Comparison of ENCODE assay signal across 9 mouse cellular contexts in the genomic region with DNA sequence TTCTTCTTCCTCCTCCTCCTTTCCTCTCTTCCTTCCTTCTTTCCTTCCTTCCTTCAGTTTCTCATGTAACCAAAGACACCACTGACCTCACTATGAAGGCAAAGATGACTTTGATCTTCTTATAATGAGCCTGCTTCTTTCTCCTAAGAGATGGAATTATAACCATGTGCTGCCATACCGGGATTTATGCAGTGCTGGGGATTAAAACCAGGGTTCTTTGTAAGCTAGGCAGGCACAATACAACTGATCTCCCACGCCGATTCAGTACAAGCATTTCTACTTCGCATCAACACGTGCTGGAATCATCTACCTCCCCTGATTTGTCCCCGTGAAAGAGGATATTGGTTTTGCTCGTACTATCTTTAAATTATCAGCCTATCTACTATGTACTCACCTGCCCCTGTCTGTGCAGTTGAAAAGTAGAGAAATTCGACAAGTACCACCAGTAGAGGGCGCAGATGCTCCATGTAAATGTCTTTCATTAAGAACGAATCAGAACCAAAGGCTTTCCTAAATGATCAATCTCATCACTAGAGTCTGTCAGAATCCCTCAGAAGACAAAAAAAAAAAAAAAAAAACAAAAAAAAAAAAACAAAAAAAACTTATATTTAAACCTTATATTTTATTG.
DNase-seq lines count a peak whose midpoint lies in the region; ATAC-seq and TF ChIP-seq lines count a peak whose summit lies in the region.
"Had no signal": no experiment of that assay in that cellular context is flagged by ENCODE, and none has a peak within 500 bp of the region (broad histone marks: within the 10 kb centered on the region; RNA-seq: fewer than 3 reads in every experiment).

No protein-coding gene starts in this region.

- no peaks in the 10 kb centered on the region for H3K27me3 ChIP-seq in kidney, embryonic 14.5 days (ENCODE audit: control insufficient read depth, insufficient read depth, low read length)
- H3K27me3 ChIP-seq in limb, embryonic 13.5 days = peaks cover 20% of the 10 kb centered on the region; the same call in 1 of the 2 replicates
- no peaks in the 10 kb centered on the region for H3K27me3 ChIP-seq in neural tube, embryonic 12.5 days (replicated peaks)

- H3K9ac ChIP-seq in ES-E14 (ENCODE audit: insufficient read depth, low read depth, low read length, poor library complexity, severe bottlenecking) = no peak overlapping the region
- no peak overlapping the region for H3K9ac ChIP-seq in kidney, embryonic 14.5 days (ENCODE audit: low read depth, low read length)
- no peak overlapping the region for H3K9ac ChIP-seq in limb, embryonic 13.5 days
- H3K9ac ChIP-seq in neural tube, embryonic 12.5 days = no peak overlapping the region

- H3K4me2 ChIP-seq in kidney, embryonic 14.5 days (replicated peaks; ENCODE audit: low read depth, low read length) = no peak overlapping the region
- no peak overlapping the region for H3K4me2 ChIP-seq in limb, embryonic 13.5 days (replicated peaks)
- no peak overlapping the region for H3K4me2 ChIP-seq in neural tube, embryonic 12.5 days (replicated peaks)

- peak; percentile 89; the same call in 1 of the 2 replicates for ATAC-seq in frontal cortex, adult (ENCODE audit: low TSS enrichment)
- 0 out of 2 replicates have a peak, but pooled peaks have one; percentile 35 for ATAC-seq in kidney, embryonic 14.5 days (ENCODE audit: low FRiP score, low TSS enrichment)
- ATAC-seq in limb, embryonic 13.5 days (ENCODE audit: low FRiP score, low read depth) = peak; percentile 28; the same call in 1 of the 2 replicates
- peak; percentile 34; the same call in 1 of the 2 replicates for ATAC-seq in neural tube, embryonic 12.5 days (ENCODE audit: low FRiP score, low read depth)

- H3K9me3 ChIP-seq in ES-E14 (ENCODE audit: control insufficient read depth, insufficient read depth, low read depth, low read length) = no peaks in the 10 kb centered on the region
- no peaks in the 10 kb centered on the region for H3K9me3 ChIP-seq in kidney, embryonic 14.5 days (ENCODE audit: control insufficient read depth, low read length)
- H3K9me3 ChIP-seq in limb, embryonic 13.5 days = no peaks in the 10 kb centered on the region
- H3K9me3 ChIP-seq in neural tube, embryonic 12.5 days = no peaks in the 10 kb centered on the region

- WGBS in kidney, embryonic 14.5 days = 18% methylated on average over 10 of the region's 10 CpGs
- 14% methylated on average over 10 of the region's 10 CpGs for WGBS in limb, embryonic 13.5 days
- 22% methylated on average over 10 of the region's 10 CpGs for WGBS in neural tube, embryonic 12.5 days

- peak; percentile 10 for DNase-seq in 3134 (ENCODE audit: extremely low read depth, insufficient read length, low spot score)
- DNase-seq in ES-E14 (ENCODE audit: low read depth, low spot score) = peak; percentile 59
- DNase-seq in cerebellum, adult 18-20 months = peak; percentile 53 to 71
- peak; percentile 58 for DNase-seq in thymus, postnatal 25 days

- H3K4me1 ChIP-seq in ES-E14 (ENCODE audit: control insufficient read depth in 2 of 2, insufficient read depth in 2 of 2, low read length in 2 of 2, poor library complexity in 1 of 2) = no peaks in the 10 kb centered on the region
- no peaks in the 10 kb centered on the region for H3K4me1 ChIP-seq in kidney, embryonic 14.5 days (ENCODE audit: control insufficient read depth, insufficient read depth, low read length)
- H3K4me1 ChIP-seq in limb, embryonic 13.5 days = no peaks in the 10 kb centered on the region
- no peaks in the 10 kb centered on the region for H3K4me1 ChIP-seq in neural tube, embryonic 12.5 days

- H3K27ac ChIP-seq in ES-E14 (ENCODE audit: insufficient read depth, low read depth, low read length, poor library complexity, severe bottlenecking) = no peak overlapping the region
- no peak overlapping the region for H3K27ac ChIP-seq in kidney, embryonic 14.5 days (ENCODE audit: low read depth, low read length)
- no peak overlapping the region for H3K27ac ChIP-seq in limb, embryonic 13.5 days
- no peak overlapping the region for H3K27ac ChIP-seq in neural tube, embryonic 12.5 days

- no peak overlapping the region for H3K4me3 ChIP-seq in ES-E14 (ENCODE audit: insufficient read depth in 1 of 2, low read depth in 1 of 2, low read length in 2 of 2, poor library complexity in 1 of 2, severe bottlenecking in 1 of 2)
- no peak overlapping the region for H3K4me3 ChIP-seq in kidney, embryonic 14.5 days (ENCODE audit: low read length)
- H3K4me3 ChIP-seq in limb, embryonic 13.5 days = no peak overlapping the region
- no peak overlapping the region for H3K4me3 ChIP-seq in neural tube, embryonic 12.5 days
- H3K4me3 ChIP-seq: erythroblast, embryonic 14.5 days had no signal

- no peaks in the 10 kb centered on the region for H3K36me3 ChIP-seq in ES-E14 (ENCODE audit: control insufficient read depth, insufficient read depth, low read length, poor library complexity, severe bottlenecking)
- H3K36me3 ChIP-seq in kidney, embryonic 14.5 days (ENCODE audit: control insufficient read depth, insufficient read depth, low read length) = no peaks in the 10 kb centered on the region
- no peaks in the 10 kb centered on the region for H3K36me3 ChIP-seq in limb, embryonic 13.5 days
- no peaks in the 10 kb centered on the region for H3K36me3 ChIP-seq in neural tube, embryonic 12.5 days

- in situ Hi-C loops in ES-E14 (cut with MboI; ENCODE audit: low sequenced_read_pairs in 2 of 2, unreplicated experiment in 2 of 2) = loop anchor here in 1 of 2 experiments (10.0 kb wide), 1 partner anchor 1341 kb away; no protein-coding TSS in a partner anchor

TF ChIP-seq in ES-E14, 5 proteins besides CTCF, POLR2A, EP300 and RAD21:
- TF ChIP-seq MAFK (IDR thresholded peaks at IDR 0.05; ENCODE audit: insufficient read depth, low read depth, low read length) = no peak
- 0 out of 2 replicates have a peak, but pooled peaks have one; percentile 40 for TF ChIP-seq ZC3H11A (IDR thresholded peaks at IDR 0.05; ENCODE audit: borderline replicate concordance, low read depth, low read length)
- TF ChIP-seq ZNF384 (IDR thresholded peaks at IDR 0.05; ENCODE audit: low read depth, low read length) = peak; percentile 42; the same call in 1 of the 2 replicates
- no peak for TF ChIP-seq HCFC1 (IDR thresholded peaks at IDR 0.05; ENCODE audit: borderline replicate concordance, insufficient read depth, low read length)
- TF ChIP-seq CHD2 (IDR thresholded peaks at IDR 0.05; ENCODE audit: low read depth, low read length) = no peak

Comparison
In these comparisons a context has a peak if more than half of its experiments do, and no peak if none do; other contexts are left out.
1. DNase-seq: peak in every context shown above with its lines; median percentile 62 in cerebellum, adult 18-20 months; 59 in ES-E14; 58 in thymus, postnatal 25 days; 10 in 3134.
2. ATAC-seq: peak in every context shown above with its lines; median percentile 89 in frontal cortex, adult; 35 in kidney, embryonic 14.5 days; 34 in neural tube, embryonic 12.5 days; 28 in limb, embryonic 13.5 days.